Mouse (Mus musculus) hindbrain, postnatal 0 days (tissue): Measurements from ENCODE around the gene Gm17482. TPM values are rescaled to one million over a fixed set of nuclear protein-coding genes. Genes with fewer than 3 reads are reported as not detected.

Experiments
- ATAC-seq: fragments of 200-750 bp; cut with Nextera tagmentation; 2 replicates; pipeline ENCODE4 v1.8.0; 2017; ENCODE audit warnings: mild to moderate bottlenecking, moderate TSS enrichment, moderate library complexity
- DNase-seq: peaks from one replicate; pipeline ENCODE4 v3.0.0-alpha.2; 2015; ENCODE audit warnings: low spot score
- H3K27ac ChIP-seq: fragments of 300-500 bp; sonication (generic); 2 replicates; pipeline ENCODE4 v1.5.1; 2014; ENCODE audit warnings: mild to moderate bottlenecking
- H3K27me3 ChIP-seq: fragments of 300-500 bp; sonication (generic); 2 replicates; pipeline ENCODE4 v1.6.1; 2014; ENCODE audit warnings: low read length, mixed read lengths; ENCODE audit not compliant: insufficient read depth
- H3K36me3 ChIP-seq: fragments of 300-500 bp; sonication (generic); 2 replicates; pipeline ENCODE4 v1.6.1; 2014; ENCODE audit warnings: low read length, mixed read lengths; ENCODE audit not compliant: insufficient read depth
- H3K4me1 ChIP-seq: fragments of 300-500 bp; sonication (generic); 2 replicates; pipeline ENCODE4 v1.6.1; 2014; ENCODE audit warnings: antibody characterized with exemption, low read length, mixed read lengths; ENCODE audit not compliant: insufficient read depth
- H3K4me2 ChIP-seq: fragments of 300-500 bp; sonication (generic); 2 replicates; pipeline ENCODE4 v1.6.1; 2014; ENCODE audit warnings: low read depth, mild to moderate bottlenecking, low read length, moderate library complexity, mixed read lengths
- H3K4me3 ChIP-seq: fragments of 300-500 bp; sonication (generic); 2 replicates; pipeline ENCODE4 v1.5.1; 2014; ENCODE audit warnings: low read length
- H3K9ac ChIP-seq: fragments of 300-500 bp; sonication (generic); replicated peaks from 2 replicates; pipeline ENCODE4 v1.6.1; 2014; ENCODE audit warnings: mild to moderate bottlenecking, low read length, moderate library complexity, mixed read lengths
- H3K9me3 ChIP-seq: fragments of 300-500 bp; sonication (generic); 2 replicates; pipeline ENCODE4 v1.6.1; 2016; ENCODE audit warnings: low read length, mixed read lengths
- CTCF ChIP-seq: IDR thresholded peaks from 2 replicates; pipeline ENCODE4 v1.5.1; 2016; ENCODE audit warnings: antibody characterized with exemption, control low read depth, low read depth
- WGBS: fragments of 180-500 bp; shearing (Covaris S2); extraction: QIAGEN DNeasy Blood & Tissue Kit; methylation state at CpG from one replicate; pipeline ENCODE4 v1.1.7; 2014; 5-methylcytosine and 5-hydroxymethylcytosine counted together
- polyA plus RNA-seq: library from polyadenylated mRNA; unstranded; fragments of >200 nt; fragmentation: Nextera tagmentation; extraction: Ambion mirVana; gene quantifications from 2 replicates; pipeline ENCODE4 v1.2.1, GENCODE M21; 2015
- total RNA-seq: library from RNA; depleted of rRNA; stranded (reverse); fragments of >200 nt; gene quantifications from 2 replicates; pipeline ENCODE4 v1.2.3, GENCODE M21; 2014

The Gm17482 gene
- total and polyA plus RNA-seq, 2 experiments from 2014 or later, result not detected

- peaks cover 27% of the 10 kb centered on the region; the same call in 1 of the 2 replicates for H3K36me3 ChIP-seq
- H3K9ac ChIP-seq, result no peak overlapping the region
- no peak overlapping the region for H3K27ac ChIP-seq
- no peak for TF ChIP-seq CTCF
- H3K27me3 ChIP-seq, result no peaks in the 10 kb centered on the region
- peaks cover 8% of the 10 kb centered on the region; the same call in 1 of the 2 replicates for H3K4me1 ChIP-seq
- 63% methylated on average over 3 of the region's 3 CpGs for WGBS
- DNase-seq (no peak), ATAC-seq (no peak)
- H3K4me3 ChIP-seq, result no peak overlapping the region
- H3K4me2 ChIP-seq, result no peak overlapping the region
- H3K9me3 ChIP-seq, result no peaks in the 10 kb centered on the region
Observed at GRCm38 (mm10) chr6:115241939-115242338, 14.8 kb downstream of the Gm17482 start.

DNA sequence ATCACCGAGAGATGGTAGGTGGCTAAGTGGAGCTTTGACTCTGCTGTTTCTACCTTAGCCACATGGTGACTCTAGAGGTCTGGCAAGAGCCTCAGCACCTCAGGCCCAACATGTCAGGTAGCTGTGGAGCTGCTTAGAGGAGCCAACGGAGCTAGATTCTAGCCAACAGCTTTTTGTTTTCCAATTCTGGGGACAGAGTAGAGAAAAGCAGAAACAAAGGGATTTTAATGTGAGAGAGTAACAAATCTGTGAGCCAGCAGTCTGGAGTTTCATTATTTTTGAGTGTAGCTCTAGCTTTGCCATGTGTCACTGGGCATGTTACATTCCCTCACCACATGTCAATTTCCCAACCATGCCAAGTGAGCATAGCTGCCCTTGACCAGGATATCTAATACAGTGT lies 17.1 kb downstream of the Gm17482 start:
- Histone ChIP-seq H3K4me2 (no peak overlapping the region), H3K36me3 (peaks cover 36% of the 10 kb centered on the region; the same call in 1 of the 2 replicates), H3K27ac (no peak overlapping the region), H3K9me3 (no peaks in the 10 kb centered on the region), H3K27me3 (no peaks in the 10 kb centered on the region), H3K9ac (no peak overlapping the region), H3K4me1 (peaks cover 6% of the 10 kb centered on the region; the same call in 1 of the 2 replicates), H3K4me3 (no peak overlapping the region)
- no peak for TF ChIP-seq CTCF
- no peak for DNase-seq
- WGBS, result 73% methylated on average over 2 of the region's 2 CpGs
- no peak for ATAC-seq

- no peak for TF ChIP-seq CTCF
- Histone ChIP-seq H3K4me3 (no peak overlapping the region), H3K27ac (no peak overlapping the region), H3K9me3 (no peaks in the 10 kb centered on the region), H3K36me3 (peaks cover 30% of the 10 kb centered on the region; the same call in 1 of the 2 replicates), H3K27me3 (no peaks in the 10 kb centered on the region), H3K4me2 (no peak overlapping the region), H3K9ac (no peak overlapping the region), H3K4me1 (peaks cover 4% of the 10 kb centered on the region; the same call in 1 of the 2 replicates)
- ATAC-seq (no peak), DNase-seq (no peak)
- WGBS, result 77% methylated on average over 3 of the region's 3 CpGs
Observed at GRCm38 (mm10) chr6:115245500-115246058, 18.4 kb downstream of the Gm17482 start.

DNA sequence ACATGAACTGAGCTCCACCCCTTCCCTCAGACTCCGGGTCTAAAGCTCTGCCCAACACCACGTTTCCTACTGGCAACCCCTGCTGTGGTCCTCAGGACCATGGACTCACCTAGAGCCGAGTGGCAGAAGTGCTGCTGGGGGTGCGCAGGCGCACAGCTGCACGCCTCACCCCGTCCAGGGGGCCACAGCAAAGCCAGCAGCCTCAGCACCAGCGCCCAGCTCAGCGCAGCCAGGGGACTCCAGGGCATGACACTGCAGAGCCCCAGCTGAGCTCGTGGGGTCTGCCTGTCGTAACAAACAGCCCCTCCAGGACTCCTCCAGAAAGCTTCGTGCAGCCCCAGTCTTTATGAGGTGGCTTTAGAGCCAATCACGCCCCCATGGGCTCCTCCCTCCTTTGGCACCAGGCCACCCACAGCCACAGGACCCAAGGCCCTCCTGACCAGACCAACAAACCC lies 24.4 kb downstream of the Gm17482 start:
- DNase-seq (peak; percentile 76), ATAC-seq (peak; percentile 85)
- H3K9me3 ChIP-seq, result no peaks in the 10 kb centered on the region
- TF ChIP-seq CTCF, result no peak
- H3K36me3 ChIP-seq, result peaks cover 12% of the 10 kb centered on the region
- peak overlapping the region; percentile 16 for H3K4me3 ChIP-seq
- peak overlapping the region; percentile 67 for H3K27ac ChIP-seq
- H3K27me3 ChIP-seq, result no peaks in the 10 kb centered on the region
- H3K9ac ChIP-seq, result 0 out of 2 replicates have a peak overlapping the region, but pooled peaks have one; percentile 2
- H3K4me1 ChIP-seq, result no peaks in the 10 kb centered on the region
- WGBS, result 10% methylated on average over 13 of the region's 13 CpGs
- peak overlapping the region; percentile 43 for H3K4me2 ChIP-seq

GRCm38 (mm10) chr6:115252099-115252873 lies 25.1 kb downstream of the Gm17482 start, which contains the start of gene Timp4:
Gene Timp4 (minus strand): TSS chr6:115252205.
- ATAC-seq (peak; percentile 94), DNase-seq (peak; percentile 75)
- Histone ChIP-seq H3K4me1 (no peaks in the 10 kb centered on the region), H3K9me3 (no peaks in the 10 kb centered on the region), H3K27ac (peak within 1 kb of the TSS; percentile 67), H3K36me3 (peaks cover 12% of the 10 kb centered on the region), H3K4me3 (peak within 1 kb of the TSS; percentile 16), H3K4me2 (peak within 1 kb of the TSS; percentile 43), H3K9ac (peak within 1 kb of the TSS; percentile 33; the same call in 1 of the 2 replicates), H3K27me3 (no peaks in the 10 kb centered on the region)
- TF ChIP-seq CTCF, result no peak
- WGBS, result 22% methylated on average over 7 of the region's 10 CpGs

DNA sequence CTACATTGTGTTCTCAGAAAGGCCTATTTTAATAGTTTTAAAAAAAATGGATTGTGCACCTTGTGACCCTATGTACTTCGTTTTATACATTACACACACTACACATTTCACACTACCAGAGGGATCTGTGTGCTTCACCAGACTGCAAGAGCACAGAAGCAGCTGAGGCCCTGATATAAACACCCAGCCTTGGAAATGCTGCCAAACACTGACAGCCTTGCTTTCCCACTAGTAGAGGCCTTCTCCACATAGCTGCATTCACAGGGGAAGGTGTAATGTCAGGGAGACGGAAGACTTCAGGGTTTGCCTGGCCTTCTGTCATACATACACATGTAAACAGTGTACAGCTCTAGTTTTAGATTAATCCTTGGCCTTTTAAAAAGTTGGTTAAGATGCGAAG lies 28.0 kb downstream of the Gm17482 start:
- ATAC-seq, result no peak

More for the DNA sequence above, 28.0 kb downstream of the Gm17482 start:
- no peaks in the 10 kb centered on the region for H3K9me3 ChIP-seq
- WGBS, result 88% methylated on average over 3 of the region's 3 CpGs
- H3K27me3 ChIP-seq, result no peaks in the 10 kb centered on the region
- no peak for TF ChIP-seq CTCF
- H3K4me2 ChIP-seq, result no peak overlapping the region
- H3K27ac ChIP-seq, result no peak overlapping the region
- peaks cover 3% of the 10 kb centered on the region; the same call in 1 of the 2 replicates for H3K36me3 ChIP-seq
- no peak overlapping the region for H3K4me3 ChIP-seq
- no peak for DNase-seq
- H3K4me1 ChIP-seq, result no peaks in the 10 kb centered on the region
- no peak overlapping the region for H3K9ac ChIP-seq
